Mouse (Mus musculus) megakaryocyte, embryonic 14.5 days (primary cell): ENCODE measurements around the gene Lrrc8c.

Experiments used
- FLI1 ChIP-seq: IDR thresholded peaks from 2 replicates; pipeline ENCODE4 v1.6.1; 2012; ENCODE audit warnings: low read length, inconsistent platforms, mixed read lengths
- GATA1 ChIP-seq: IDR thresholded peaks from 3 replicates; pipeline ENCODE4 v1.6.1; 2012; ENCODE audit warnings: mixed read lengths, low read length, inconsistent platforms, borderline replicate concordance

DNA sequence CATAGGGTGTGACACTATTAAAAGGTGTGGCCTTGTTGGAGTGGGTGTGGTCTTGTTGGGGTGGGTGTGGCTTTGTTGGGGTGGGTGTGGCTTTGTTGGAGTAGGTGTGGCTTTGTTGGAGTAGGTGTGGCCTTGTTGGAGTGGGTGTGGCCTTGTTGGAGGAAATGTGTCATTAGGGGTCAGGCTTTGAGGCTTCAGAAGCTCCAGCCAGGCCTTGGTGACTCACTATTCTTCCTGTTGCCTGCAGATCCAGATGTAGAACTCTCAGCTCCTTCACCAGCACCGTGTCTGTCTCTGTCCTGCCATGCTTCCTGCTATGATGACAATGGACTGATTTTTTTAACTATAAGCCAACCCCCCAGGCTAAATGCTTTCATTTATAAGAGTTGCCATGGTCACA lies 19.8 kb upstream of the Lrrc8c start:
- TF ChIP-seq GATA1, result no peak
- TF ChIP-seq FLI1, result no peak
